14 mouse cellular contexts compared by ENCODE assay signal in the genomic region with DNA sequence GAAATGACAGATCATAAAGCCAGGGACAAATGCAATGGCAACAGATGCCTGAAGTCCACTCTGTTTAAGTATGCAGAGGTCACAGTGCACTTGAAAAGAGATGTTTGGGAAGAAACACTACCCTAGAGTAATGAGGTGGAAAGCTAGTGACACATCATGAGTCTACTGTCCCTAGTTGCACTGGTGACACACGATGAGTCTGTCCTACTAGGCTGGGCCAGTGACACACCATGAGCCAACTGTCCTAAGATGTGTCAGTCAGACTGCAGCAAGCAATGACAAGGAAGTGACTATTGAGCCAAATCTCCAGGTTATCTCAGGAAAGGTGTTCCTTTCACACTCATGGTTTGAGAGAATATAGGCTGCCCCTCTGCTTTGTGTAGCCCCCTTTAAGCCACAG. TPM values are rescaled to one million over a fixed set of nuclear protein-coding genes. Genes with fewer than 3 reads are reported as not detected.
"Had no signal": no experiment of that assay in that cellular context is flagged by ENCODE, and none has a peak within 500 bp of the region (broad histone marks: within the 10 kb centered on the region; RNA-seq: fewer than 3 reads in every experiment).

No protein-coding gene starts in this region.

- H3K4me2 ChIP-seq: kidney, embryonic 15.5 days; limb, embryonic 13.5 days; lung, embryonic 14.5 days; neural tube, embryonic 15.5 days had no signal

- H3K27me3 ChIP-seq: limb, embryonic 13.5 days; neural tube, embryonic 15.5 days had no signal

- H3K4me1 ChIP-seq: limb, embryonic 13.5 days had no signal

- H3K27ac ChIP-seq: kidney, embryonic 15.5 days; limb, embryonic 13.5 days; liver, embryonic 14.5 days; midbrain, embryonic 10.5 days; neural tube, embryonic 15.5 days had no signal

- DNase-seq: kidney, postnatal 14 days; left cerebral cortex, postnatal 4 days; lung, embryonic 14.5 days; lung, postnatal 10 days; right cerebral cortex, adult 18-20 months; right cerebral cortex, postnatal 25 days; thymus, postnatal 36 days had no signal

- H3K9ac ChIP-seq: kidney, embryonic 15.5 days; limb, embryonic 13.5 days; liver, embryonic 14.5 days; lung, embryonic 14.5 days; neural tube, embryonic 15.5 days had no signal

- H3K4me3 ChIP-seq: kidney, embryonic 15.5 days; limb, embryonic 13.5 days; midbrain, embryonic 10.5 days; myocyte; neural tube, embryonic 15.5 days had no signal

- H3K9me3 ChIP-seq: kidney, embryonic 15.5 days; limb, embryonic 13.5 days; midbrain, embryonic 10.5 days; neural tube, embryonic 15.5 days had no signal

RNA-seq across cellular contexts. Expression of a gene that starts 12.9 kb away (rescaled TPM):
- total RNA-seq: liver, adult 2 months had no signal
- polyA plus RNA-seq: kidney, embryonic 15.5 days; limb, embryonic 13.5 days; lung, embryonic 14.5 days had no signal

RNA-seq across cellular contexts. Expression of a gene that starts 38.4 kb away (rescaled TPM):
- total RNA-seq: liver, adult 2 months had no signal
- polyA plus RNA-seq: liver, adult 2 months had no signal
